30 mouse cellular contexts compared by ENCODE assay signal in genomic region chr5:31000993-31001392, GRCm38 (mm10). TPM values are rescaled to one million over a fixed set of nuclear protein-coding genes. Genes with fewer than 3 reads are reported as not detected.
DNase-seq lines count a peak whose midpoint lies in the region; ATAC-seq and TF ChIP-seq lines count a peak whose summit lies in the region.
"Had no signal": no experiment of that assay in that cellular context is flagged by ENCODE, and none has a peak within 500 bp of the region (broad histone marks: within the 10 kb centered on the region; RNA-seq: fewer than 3 reads in every experiment).

No protein-coding gene starts in this region.

- no peak for TF ChIP-seq EP300 in MEL (IDR thresholded peaks at IDR 0.05; ENCODE audit: low read depth in 1 of 2, low read length in 2 of 2)

- H3K79me2 ChIP-seq in MEL (ENCODE audit: control insufficient read depth, insufficient read depth, low read length, poor library complexity): no peaks in the 10 kb centered on the region

- TF ChIP-seq CTCF in intestine, postnatal 0 days (IDR thresholded peaks at IDR 0.05; ENCODE audit: low read depth): no peak
- TF ChIP-seq CTCF in MEL (IDR thresholded peaks at IDR 0.05 in 2 of 3, conservative IDR thresholded peaks at IDR 0.05 in 1 of 3; ENCODE audit: control insufficient read depth in 1 of 3, insufficient read depth in 1 of 3, low read depth in 2 of 3, low read length in 3 of 3, poor library complexity in 1 of 3, severe bottlenecking in 1 of 3): no peak

- H3K36me3 ChIP-seq in embryonic facial prominence, embryonic 14.5 days (ENCODE audit: control insufficient read depth, insufficient read depth, low read length): no peaks in the 10 kb centered on the region
- H3K36me3 ChIP-seq in embryonic facial prominence, embryonic 10.5 days (replicated peaks): no peaks in the 10 kb centered on the region
- no peaks in the 10 kb centered on the region for H3K36me3 ChIP-seq in intestine, postnatal 0 days (ENCODE audit: control insufficient read depth, insufficient read depth)
- H3K36me3 ChIP-seq in intestine, embryonic 16.5 days (ENCODE audit: control insufficient read depth, insufficient read depth, low read length): no peaks in the 10 kb centered on the region
- H3K36me3 ChIP-seq in MEL (ENCODE audit: control insufficient read depth in 1 of 2, insufficient read depth in 2 of 2, low read length in 2 of 2): no peaks in the 10 kb centered on the region
- H3K36me3 ChIP-seq: embryonic facial prominence, embryonic 13.5 days; G1E; heart, embryonic 12.5 days; heart, embryonic 15.5 days; hindbrain, embryonic 10.5 days; hindbrain, embryonic 13.5 days; intestine, embryonic 15.5 days had no signal

- no peak overlapping the region for H3K27ac ChIP-seq in embryonic facial prominence, embryonic 14.5 days (replicated peaks; ENCODE audit: low read depth, low read length)
- H3K27ac ChIP-seq in embryonic facial prominence, embryonic 10.5 days (replicated peaks): no peak overlapping the region
- no peak overlapping the region for H3K27ac ChIP-seq in intestine, postnatal 0 days (ENCODE audit: low read depth, low read length)
- H3K27ac ChIP-seq in intestine, embryonic 16.5 days (ENCODE audit: low read length): no peak overlapping the region
- no peak overlapping the region for H3K27ac ChIP-seq in MEL (ENCODE audit: control insufficient read depth, low read depth, low read length)
- H3K27ac ChIP-seq: embryonic facial prominence, embryonic 13.5 days; heart, adult 2 months; heart, embryonic 15.5 days; hindbrain, embryonic 10.5 days; hindbrain, embryonic 13.5 days; intestine, embryonic 15.5 days had no signal

- no peak for TF ChIP-seq RAD21 in MEL (IDR thresholded peaks at IDR 0.05; ENCODE audit: low read depth, low read length)

- no peaks in the 10 kb centered on the region for H3K27me3 ChIP-seq in embryonic facial prominence, embryonic 14.5 days (replicated peaks; ENCODE audit: control insufficient read depth, insufficient read depth, low read length)
- H3K27me3 ChIP-seq in embryonic facial prominence, embryonic 10.5 days (replicated peaks; ENCODE audit: low read depth, poor library complexity, severe bottlenecking): no peaks in the 10 kb centered on the region
- no peaks in the 10 kb centered on the region for H3K27me3 ChIP-seq in intestine, postnatal 0 days (replicated peaks; ENCODE audit: control insufficient read depth, insufficient read depth, low read length)
- H3K27me3 ChIP-seq in intestine, embryonic 16.5 days (replicated peaks; ENCODE audit: control insufficient read depth, insufficient read depth, low read length): no peaks in the 10 kb centered on the region
- 0 out of 4 replicates have a peak, but pooled peaks cover 0 to 6% of the 10 kb centered on the region in 2 experiments for H3K27me3 ChIP-seq in MEL (ENCODE audit: control insufficient read depth in 1 of 2, insufficient read depth in 2 of 2, low read length in 2 of 2)
- H3K27me3 ChIP-seq: embryonic facial prominence, embryonic 13.5 days; heart, embryonic 12.5 days; hindbrain, embryonic 13.5 days; intestine, embryonic 15.5 days had no signal

- H3K9ac ChIP-seq in embryonic facial prominence, embryonic 14.5 days (ENCODE audit: low read depth, low read length): peak overlapping the region; percentile 37; the same call in 1 of the 2 replicates
- no peak overlapping the region for H3K9ac ChIP-seq in intestine, postnatal 0 days (ENCODE audit: low read depth, low read length)
- no peak overlapping the region for H3K9ac ChIP-seq in intestine, embryonic 16.5 days (ENCODE audit: low read depth, low read length)
- no peak overlapping the region for H3K9ac ChIP-seq in MEL (ENCODE audit: control insufficient read depth, low read depth, low read length, poor library complexity, severe bottlenecking)
- H3K9ac ChIP-seq: embryonic facial prominence, embryonic 13.5 days; forebrain, postnatal 0 days; heart, embryonic 12.5 days; heart, embryonic 15.5 days; hindbrain, embryonic 13.5 days; intestine, embryonic 15.5 days had no signal

- no peaks in the 10 kb centered on the region for H3K4me1 ChIP-seq in embryonic facial prominence, embryonic 14.5 days (ENCODE audit: control insufficient read depth, insufficient read depth, low read length)
- H3K4me1 ChIP-seq in embryonic facial prominence, embryonic 10.5 days: 0 out of 2 replicates have a peak, but pooled peaks cover 4% of the 10 kb centered on the region
- H3K4me1 ChIP-seq in intestine, postnatal 0 days (replicated peaks; ENCODE audit: control insufficient read depth, insufficient read depth, low read length): no peaks in the 10 kb centered on the region
- H3K4me1 ChIP-seq in intestine, embryonic 16.5 days (ENCODE audit: control insufficient read depth, insufficient read depth, low read length): no peaks in the 10 kb centered on the region
- H3K4me1 ChIP-seq in MEL (ENCODE audit: control insufficient read depth in 1 of 2, insufficient read depth in 2 of 2, low read length in 2 of 2): no peaks in the 10 kb centered on the region
- H3K4me1 ChIP-seq: intestine, embryonic 15.5 days had no signal

- no peak for ATAC-seq in embryonic facial prominence, embryonic 14.5 days (ENCODE audit: low read depth)
- peak; percentile 10; the same call in 1 of the 2 replicates for ATAC-seq in intestine, postnatal 0 days
- no peak for ATAC-seq in intestine, embryonic 16.5 days
- ATAC-seq: CD4-positive, CD25-positive, alpha-beta regulatory T cell, adult 4 months; forebrain, embryonic 14.5 days; forebrain, postnatal 0 days; hindbrain, embryonic 16.5 days; intestine, embryonic 15.5 days had no signal

- WGBS in embryonic facial prominence, embryonic 14.5 days: 83% methylated on average over 2 of the region's 2 CpGs
- 90% methylated on average over 2 of the region's 2 CpGs for WGBS in embryonic facial prominence, embryonic 10.5 days
- WGBS in intestine, postnatal 0 days: 81% methylated on average over 2 of the region's 2 CpGs
- 76% methylated on average over 2 of the region's 2 CpGs for WGBS in intestine, embryonic 16.5 days

- no peaks in the 10 kb centered on the region for H3K9me3 ChIP-seq in embryonic facial prominence, embryonic 14.5 days (ENCODE audit: control insufficient read depth, low read length)
- H3K9me3 ChIP-seq in embryonic facial prominence, embryonic 10.5 days: no peaks in the 10 kb centered on the region
- H3K9me3 ChIP-seq in intestine, postnatal 0 days (ENCODE audit: control insufficient read depth): no peaks in the 10 kb centered on the region
- H3K9me3 ChIP-seq in intestine, embryonic 16.5 days (ENCODE audit: control insufficient read depth, low read length): no peaks in the 10 kb centered on the region
- H3K9me3 ChIP-seq in MEL (replicated peaks; ENCODE audit: insufficient read depth, low read length): no peaks in the 10 kb centered on the region
- H3K9me3 ChIP-seq: embryonic facial prominence, embryonic 13.5 days; G1E; heart, embryonic 15.5 days; hindbrain, embryonic 10.5 days; hindbrain, embryonic 13.5 days; intestine, embryonic 15.5 days had no signal

- no peak overlapping the region for H3K4me3 ChIP-seq in embryonic facial prominence, embryonic 14.5 days (ENCODE audit: low read depth, low read length)
- no peak overlapping the region for H3K4me3 ChIP-seq in embryonic facial prominence, embryonic 10.5 days
- no peak overlapping the region for H3K4me3 ChIP-seq in intestine, postnatal 0 days (ENCODE audit: low read depth, low read length)
- H3K4me3 ChIP-seq in intestine, embryonic 16.5 days (ENCODE audit: low read length): no peak overlapping the region
- H3K4me3 ChIP-seq in MEL (ENCODE audit: control insufficient read depth in 1 of 2, insufficient read depth in 1 of 2, low read depth in 2 of 2, low read length in 2 of 2): no peak overlapping the region
- H3K4me3 ChIP-seq: embryonic facial prominence, embryonic 13.5 days; heart, adult 2 months; heart, embryonic 12.5 days; heart, embryonic 15.5 days; hindbrain, embryonic 10.5 days; hindbrain, embryonic 13.5 days; intestine, embryonic 15.5 days had no signal

- H3K4me2 ChIP-seq in embryonic facial prominence, embryonic 14.5 days (ENCODE audit: low read depth, low read length): no peak overlapping the region
- H3K4me2 ChIP-seq in intestine, postnatal 0 days (replicated peaks; ENCODE audit: low read depth): no peak overlapping the region
- H3K4me2 ChIP-seq in intestine, embryonic 16.5 days (ENCODE audit: low read depth, low read length): no peak overlapping the region
- H3K4me2 ChIP-seq: embryonic facial prominence, embryonic 13.5 days; heart, embryonic 12.5 days; heart, embryonic 15.5 days; hindbrain, embryonic 13.5 days; intestine, embryonic 15.5 days had no signal

- no peak for DNase-seq in embryonic facial prominence, embryonic 14.5 days (ENCODE audit: low spot score)
- no peak for DNase-seq in embryonic facial prominence, embryonic 10.5 days (ENCODE audit: low spot score)
- DNase-seq in MEL (ENCODE audit: low read depth, low spot score): peak; percentile 47
- DNase-seq in spleen, postnatal 10 days (ENCODE audit: low spot score in 2 of 2): no peak
- DNase-seq in kidney, adult 18-20 months: no peak
- DNase-seq: adrenal gland, adult 2 months; cerebellum, adult 11 months; cerebellum, adult 2 months; cerebellum, adult 9-11 months; forebrain, postnatal 0 days; gastrocnemius, postnatal 10 days; gastrocnemius, postnatal 36 days; heart, adult 2 months; heart, postnatal 10 days; heart, postnatal 36 days had no signal

- no peak for TF ChIP-seq POLR2A in MEL (IDR thresholded peaks at IDR 0.05; ENCODE audit: control insufficient read depth in 1 of 2, insufficient read depth in 1 of 2, low read depth in 1 of 2, low read length in 2 of 2, poor library complexity in 1 of 2)

RNA-seq across cellular contexts. Expression of gene Tcf23, which starts 32.5 kb away (rescaled TPM):
- polyA plus RNA-seq in embryonic facial prominence, embryonic 14.5 days (2014; fragmentation: Nextera tagmentation; extraction: Ambion mirVana): 0.19 TPM in 1 of 2 replicates, not detected in the other
- polyA plus RNA-seq in embryonic facial prominence, embryonic 10.5 days (2016; fragmentation: Nextera tagmentation; extraction: Ambion mirVana): not detected in 2 replicates
- polyA plus RNA-seq in intestine, postnatal 0 days (2015; fragmentation: Nextera tagmentation; extraction: Ambion mirVana): 1.8 and 2.3 TPM in 2 replicates
- 3.3 and 4.2 TPM in 2 replicates for polyA plus RNA-seq in intestine, embryonic 16.5 days (2015; fragmentation: Nextera tagmentation; extraction: Ambion mirVana)
- 0.03 and 0.08 TPM in 2 replicates for total RNA-seq in MEL (2012; rRNA removed)
- polyA plus RNA-seq in MEL (2012; ENCODE audit: insufficient read depth in 1 of 2, insufficient read length in 2 of 2, low read depth in 1 of 2, low replicate concordance in 2 of 2, missing spikeins in 1 of 2): under 1 TPM in 1 of 2 experiments, not detected in 1; 0.07 TPM
- total RNA-seq: common myeloid progenitor, adult 5-6 weeks; forebrain, postnatal 0 days; G1E; granulocyte monocyte progenitor cell, adult 5-6 weeks had no signal
- polyA plus RNA-seq: CD4-positive, CD25-positive, alpha-beta regulatory T cell, adult 4 months; embryonic facial prominence, embryonic 13.5 days; forebrain, embryonic 11.5 days; forebrain, embryonic 14.5 days; forebrain, postnatal 0 days; G1E; hindbrain, embryonic 10.5 days; hindbrain, embryonic 13.5 days; hindbrain, embryonic 16.5 days had no signal

RNA-seq across cellular contexts. Expression of gene Preb, which starts 40.8 kb away (rescaled TPM):
- polyA plus RNA-seq in embryonic facial prominence, embryonic 14.5 days (2014; fragmentation: Nextera tagmentation; extraction: Ambion mirVana): 85.3 and 91.2 TPM in 2 replicates
- polyA plus RNA-seq in embryonic facial prominence, embryonic 10.5 days (2016; fragmentation: Nextera tagmentation; extraction: Ambion mirVana): 142 and 150 TPM in 2 replicates
- 150 and 161 TPM in 2 replicates for polyA plus RNA-seq in intestine, postnatal 0 days (2015; fragmentation: Nextera tagmentation; extraction: Ambion mirVana)
- 222 and 227 TPM in 2 replicates for polyA plus RNA-seq in intestine, embryonic 16.5 days (2015; fragmentation: Nextera tagmentation; extraction: Ambion mirVana)
- total RNA-seq in MEL (2012; rRNA removed): 141 and 143 TPM in 2 replicates
- 100 to 1,000 TPM in 1 of 2 experiments, not detected in 1; 247 TPM for polyA plus RNA-seq in MEL (2012; ENCODE audit: insufficient read depth in 1 of 2, insufficient read length in 2 of 2, low read depth in 1 of 2, low replicate concordance in 2 of 2, missing spikeins in 1 of 2)

RNA-seq across cellular contexts. Expression of gene Atraid, which starts 47.1 kb away (rescaled TPM):
- polyA plus RNA-seq in embryonic facial prominence, embryonic 14.5 days (2014; fragmentation: Nextera tagmentation; extraction: Ambion mirVana): 189 and 195 TPM in 2 replicates
- polyA plus RNA-seq in embryonic facial prominence, embryonic 10.5 days (2016; fragmentation: Nextera tagmentation; extraction: Ambion mirVana): 60.2 and 64.8 TPM in 2 replicates
- 227 and 250 TPM in 2 replicates for polyA plus RNA-seq in intestine, postnatal 0 days (2015; fragmentation: Nextera tagmentation; extraction: Ambion mirVana)
- 180 and 190 TPM in 2 replicates for polyA plus RNA-seq in intestine, embryonic 16.5 days (2015; fragmentation: Nextera tagmentation; extraction: Ambion mirVana)
- 31.7 and 37.2 TPM in 2 replicates for total RNA-seq in MEL (2012; rRNA removed)
- 10 to 100 TPM in 1 of 2 experiments, not detected in 1; 58.0 TPM for polyA plus RNA-seq in MEL (2012; ENCODE audit: insufficient read depth in 1 of 2, insufficient read length in 2 of 2, low read depth in 1 of 2, low replicate concordance in 2 of 2, missing spikeins in 1 of 2)

RNA-seq across cellular contexts. Expression of gene Slc5a6, which starts 47.7 kb away (rescaled TPM):
- polyA plus RNA-seq in embryonic facial prominence, embryonic 14.5 days (2014; fragmentation: Nextera tagmentation; extraction: Ambion mirVana): 14.9 and 17.6 TPM in 2 replicates
- polyA plus RNA-seq in embryonic facial prominence, embryonic 10.5 days (2016; fragmentation: Nextera tagmentation; extraction: Ambion mirVana): 9.9 and 12.2 TPM in 2 replicates
- polyA plus RNA-seq in intestine, postnatal 0 days (2015; fragmentation: Nextera tagmentation; extraction: Ambion mirVana): 18.0 and 20.0 TPM in 2 replicates
- 18.8 TPM in 2 replicates for polyA plus RNA-seq in intestine, embryonic 16.5 days (2015; fragmentation: Nextera tagmentation; extraction: Ambion mirVana)
- 25.6 and 34.5 TPM in 2 replicates for total RNA-seq in MEL (2012; rRNA removed)
- 10 to 100 TPM in 1 of 2 experiments, not detected in 1; 41.7 TPM for polyA plus RNA-seq in MEL (2012; ENCODE audit: insufficient read depth in 1 of 2, insufficient read length in 2 of 2, low read depth in 1 of 2, low replicate concordance in 2 of 2, missing spikeins in 1 of 2)

RNA-seq across cellular contexts. Expression of gene Cad, which starts 53.6 kb away (rescaled TPM):
- 29.1 and 30.2 TPM in 2 replicates for polyA plus RNA-seq in embryonic facial prominence, embryonic 14.5 days (2014; fragmentation: Nextera tagmentation; extraction: Ambion mirVana)
- 64.6 and 71.3 TPM in 2 replicates for polyA plus RNA-seq in embryonic facial prominence, embryonic 10.5 days (2016; fragmentation: Nextera tagmentation; extraction: Ambion mirVana)
- 3.2 and 3.7 TPM in 2 replicates for polyA plus RNA-seq in intestine, postnatal 0 days (2015; fragmentation: Nextera tagmentation; extraction: Ambion mirVana)
- 16.8 and 18.2 TPM in 2 replicates for polyA plus RNA-seq in intestine, embryonic 16.5 days (2015; fragmentation: Nextera tagmentation; extraction: Ambion mirVana)
- total RNA-seq in MEL (2012; rRNA removed): 213 and 228 TPM in 2 replicates
- polyA plus RNA-seq in MEL (2012; ENCODE audit: insufficient read depth in 1 of 2, insufficient read length in 2 of 2, low read depth in 1 of 2, low replicate concordance in 2 of 2, missing spikeins in 1 of 2): 100 to 1,000 TPM; 254 to 383 TPM
